Mouse (Mus musculus) C2C12 (cell line): ENCODE measurements around the gene Olfr1321. TPM values are rescaled to one million over a fixed set of nuclear protein-coding genes. Genes with fewer than 3 reads are reported as not detected.

ENCODE experiments used
- H3K27me3 ChIP-seq: one replicate; pipeline ENCODE4 v1.6.1; 2011; ENCODE audit not compliant: control insufficient read depth, insufficient read depth, insufficient read length
- H3K36me3 ChIP-seq: one replicate; pipeline ENCODE4 v1.6.1; 2011; ENCODE audit not compliant: control insufficient read depth, insufficient read depth
- H3K4me3 ChIP-seq: one replicate; pipeline ENCODE4 v1.5.1; 2011; ENCODE audit warnings: mild to moderate bottlenecking, control low read depth; ENCODE audit not compliant: poor library complexity, insufficient read depth, severe bottlenecking
- H3K79me2 ChIP-seq: one replicate; pipeline ENCODE4 v1.6.1; 2011; ENCODE audit not compliant: control insufficient read depth, insufficient read depth
- H3K79me3 ChIP-seq: one replicate; pipeline ENCODE4 v1.6.1; 2011; ENCODE audit warnings: low read depth, control low read depth
- H3ac ChIP-seq: one replicate; pipeline ENCODE3; 2011; ENCODE audit warnings: low read depth; ENCODE audit not compliant: control insufficient read depth, insufficient read length
- CEBPB ChIP-seq: IDR thresholded peaks from one replicate; pipeline ENCODE4 v1.6.1; 2011; ENCODE audit warnings: low read depth, mild to moderate bottlenecking, control low read depth, moderate library complexity
- CTCF ChIP-seq: IDR thresholded peaks from one replicate; pipeline ENCODE4 v1.5.1; 2011; ENCODE audit not compliant: control insufficient read depth, insufficient read depth, insufficient read length
- FOSL1 ChIP-seq: IDR thresholded peaks from one replicate; pipeline ENCODE4 v1.8.0; 2011; ENCODE audit warnings: mild to moderate bottlenecking, low read length; ENCODE audit not compliant: poor library complexity, insufficient read depth, severe bottlenecking
- MAX ChIP-seq: IDR thresholded peaks from one replicate; pipeline ENCODE4 v1.6.1; 2011; ENCODE audit warnings: mild to moderate bottlenecking, control low read depth
- MYOD1 ChIP-seq: IDR thresholded peaks from one replicate; pipeline ENCODE4 v1.6.1; 2011; ENCODE audit warnings: low read depth; ENCODE audit not compliant: control insufficient read depth, insufficient read length
- MYOG ChIP-seq: IDR thresholded peaks from one replicate; pipeline ENCODE4 v1.6.1; 2011; ENCODE audit not compliant: control insufficient read depth, insufficient read length; ENCODE audit errors: extremely low read depth
- USF1 ChIP-seq: IDR thresholded peaks from one replicate; pipeline ENCODE4 v1.6.1; 2011; ENCODE audit warnings: low read depth, mild to moderate bottlenecking, control low read depth, moderate library complexity
- long read RNA-seq, 2 experiments: library from polyadenylated mRNA; unstranded; transcript quantifications; one replicate each; pipeline ENCODE4 v2.0.0; 2019 to 2020
- polyA plus RNA-seq: library from polyadenylated mRNA; unstranded; fragments of >200 nt; fragmentation: generic; extraction: Trizol; gene quantifications from one replicate; pipeline ENCODE4 v1.2.1, GENCODE M21; 2012; ENCODE audit warnings: missing spikeins

Olfr1321 gene
- polyA plus RNA-seq: not detected
- long read RNA-seq, experiment 1: 0 reads
- long read RNA-seq, experiment 2: 0 reads

GRCm38 (mm10) chrX:49734959-49735358, at the start of gene Olfr1321:
Gene Olfr1321, minus strand, starts transcription at chrX:49735059.
- no peak for TF ChIP-seq CTCF
- TF ChIP-seq FOSL1: no peak
- no peak for TF ChIP-seq USF1
- no peak for TF ChIP-seq MYOG
- TF ChIP-seq CEBPB: no peak
- TF ChIP-seq MYOD1: no peak
- no peak for TF ChIP-seq MAX
- no peaks in the 10 kb centered on the region for H3K79me2 ChIP-seq
- H3K36me3 ChIP-seq: no peaks in the 10 kb centered on the region
- no peak within 1 kb of the TSS for H3ac ChIP-seq
- no peaks in the 10 kb centered on the region for H3K27me3 ChIP-seq
- H3K4me3 ChIP-seq: no peak within 1 kb of the TSS
- H3K79me3 ChIP-seq: no peaks in the 10 kb centered on the region

- H3K36me3 ChIP-seq: no peaks in the 10 kb centered on the region
- H3K4me3 ChIP-seq: no peak overlapping the region
- no peaks in the 10 kb centered on the region for H3K79me2 ChIP-seq
- H3ac ChIP-seq: no peak overlapping the region
- no peaks in the 10 kb centered on the region for H3K27me3 ChIP-seq
- no peaks in the 10 kb centered on the region for H3K79me3 ChIP-seq
- TF ChIP-seq CEBPB (no peak), MYOD1 (no peak), CTCF (no peak), MYOG (no peak)
These were observed 36.0 kb upstream of the Olfr1321 start for GRCm38 (mm10) chrX:49770828-49771227.

- Histone ChIP-seq H3K79me3 (no peaks in the 10 kb centered on the region), H3K36me3 (no peaks in the 10 kb centered on the region), H3K79me2 (no peaks in the 10 kb centered on the region), H3K4me3 (no peak overlapping the region), H3ac (no peak overlapping the region), H3K27me3 (no peaks in the 10 kb centered on the region)
- TF ChIP-seq MYOG: no peak
- TF ChIP-seq MYOD1: no peak
- TF ChIP-seq FOSL1: no peak
- no peak for TF ChIP-seq MAX
- TF ChIP-seq CTCF: no peak
- TF ChIP-seq CEBPB: no peak
- no peak for TF ChIP-seq USF1
These were observed 10.3 kb upstream of the Olfr1321 start for GRCm38 (mm10) chrX:49745192-49745591.

Other genes with a start within 250 kb of the Olfr1321 start
- gene Olfr1320, start 62.7 kb downstream of the Olfr1321 start, polyA plus RNA-seq: not detected
- gene Igsf1, start 62.7 kb upstream of the Olfr1321 start, polyA plus RNA-seq: not detected
- not detected for gene Olfr1322, start 156.4 kb upstream of the Olfr1321 start, polyA plus RNA-seq